Comparison of ENCODE assay signal across 25 mouse cellular contexts in genomic region chr19:25380675-25381074, GRCm38 (mm10).
DNase-seq lines count a peak whose midpoint lies in the region; ATAC-seq lines count a peak whose summit lies in the region.
"Had no signal": no experiment of that assay in that cellular context is flagged by ENCODE, and none has a peak within 500 bp of the region (broad histone marks: within the 10 kb centered on the region; RNA-seq: fewer than 3 reads in every experiment).

No protein-coding gene starts in this region.

- DNase-seq in heart, embryonic 10.5 days (ENCODE audit: low spot score), result no peak
- DNase-seq in heart, postnatal 10 days, result no peak
- DNase-seq in liver, embryonic 13.5 days, result no peak
- DNase-seq in liver, result no peak
- no peak for DNase-seq in layer of hippocampus, postnatal 14 days (ENCODE audit: low spot score in 2 of 2)
- DNase-seq: adrenal gland, postnatal 10 days; adrenal gland, postnatal 36 days; B cell, adult 2 months; cerebellum, adult 18-20 months; cerebellum, adult 9-10 months; cerebellum, postnatal 14 days; gastrocnemius, postnatal 10 days; gastrocnemius, postnatal 36 days; heart, postnatal 4 days had no signal

- 84% methylated on average over 9 of the region's 9 CpGs for WGBS in heart, embryonic 10.5 days
- 58% methylated on average over 9 of the region's 9 CpGs for WGBS in liver, embryonic 13.5 days (ENCODE audit: insufficient replicate concordance)
- 68% methylated on average over 9 of the region's 9 CpGs for WGBS in liver, embryonic 15.5 days (ENCODE audit: insufficient replicate concordance)

- no peak overlapping the region for H3K9ac ChIP-seq in liver, embryonic 13.5 days
- H3K9ac ChIP-seq in liver, embryonic 15.5 days, result no peak overlapping the region
- H3K9ac ChIP-seq: forebrain, embryonic 13.5 days; heart, embryonic 13.5 days; hindbrain, embryonic 14.5 days had no signal

- H3K4me2 ChIP-seq in liver, embryonic 13.5 days, result no peak overlapping the region
- H3K4me2 ChIP-seq in liver, embryonic 15.5 days, result no peak overlapping the region
- H3K4me2 ChIP-seq: forebrain, embryonic 13.5 days; hindbrain, embryonic 14.5 days had no signal

- peaks cover 52% of the 10 kb centered on the region for H3K4me1 ChIP-seq in heart, embryonic 10.5 days
- H3K4me1 ChIP-seq in liver, embryonic 13.5 days (replicated peaks), result peaks cover 7% of the 10 kb centered on the region; the same call in 1 of the 2 replicates
- H3K4me1 ChIP-seq in liver, embryonic 15.5 days (replicated peaks), result no peaks in the 10 kb centered on the region; the same call in 1 of the 2 replicates

- intact Hi-C loops in heart, postnatal 10 days (cut with DNase I), result no loop called here

- H3K27ac ChIP-seq in heart, embryonic 10.5 days, result 0 out of 2 replicates have a peak overlapping the region, but pooled peaks have one; percentile 22
- H3K27ac ChIP-seq in liver, embryonic 13.5 days, result peak overlapping the region; percentile 53; the same call in 1 of the 2 replicates
- peak overlapping the region; percentile 19; the same call in 1 of the 2 replicates for H3K27ac ChIP-seq in liver, embryonic 15.5 days (replicated peaks)
- H3K27ac ChIP-seq: forebrain, embryonic 10.5 days; forebrain, embryonic 13.5 days; hindbrain, embryonic 14.5 days; hindbrain, postnatal 0 days had no signal

- H3K36me3 ChIP-seq in heart, embryonic 10.5 days, result peaks cover 9% of the 10 kb centered on the region; the same call in 1 of the 2 replicates
- H3K36me3 ChIP-seq in liver, embryonic 13.5 days, result no peaks in the 10 kb centered on the region
- H3K36me3 ChIP-seq in liver, embryonic 15.5 days (replicated peaks), result no peaks in the 10 kb centered on the region
- H3K36me3 ChIP-seq: G1E had no signal

- H3K4me3 ChIP-seq in heart, embryonic 10.5 days, result no peak overlapping the region
- H3K4me3 ChIP-seq in liver, embryonic 13.5 days (replicated peaks), result no peak overlapping the region
- H3K4me3 ChIP-seq in liver, embryonic 15.5 days (replicated peaks), result no peak overlapping the region
- H3K4me3 ChIP-seq: forebrain, embryonic 10.5 days; forebrain, embryonic 13.5 days; heart, embryonic 13.5 days had no signal

- H3K27me3 ChIP-seq in heart, embryonic 10.5 days (ENCODE audit: insufficient read depth, poor library complexity, severe bottlenecking), result no peaks in the 10 kb centered on the region
- H3K27me3 ChIP-seq in liver, embryonic 13.5 days, result 0 out of 2 replicates have a peak, but pooled peaks cover 4% of the 10 kb centered on the region
- no peaks in the 10 kb centered on the region for H3K27me3 ChIP-seq in liver, embryonic 15.5 days
- H3K27me3 ChIP-seq: CH12.LX; forebrain, embryonic 13.5 days; heart, embryonic 13.5 days; Patski had no signal

- no peak for ATAC-seq in liver, embryonic 13.5 days (ENCODE audit: low read depth)
- ATAC-seq in liver, embryonic 15.5 days (ENCODE audit: insufficient read depth), result no peak
- ATAC-seq: forebrain, embryonic 13.5 days; forebrain, embryonic 16.5 days; hindbrain, postnatal 0 days; inflammation-experienced regulatory T-cells, adult 6 months; Patski had no signal

- H3K9me3 ChIP-seq in heart, embryonic 10.5 days, result no peaks in the 10 kb centered on the region
- H3K9me3 ChIP-seq in liver, embryonic 13.5 days (replicated peaks), result no peaks in the 10 kb centered on the region
- H3K9me3 ChIP-seq in liver, embryonic 15.5 days (replicated peaks), result no peaks in the 10 kb centered on the region
- H3K9me3 ChIP-seq: forebrain, embryonic 10.5 days; forebrain, embryonic 13.5 days; heart, embryonic 13.5 days had no signal
